ENCODE assay signal across 8 mouse cellular contexts in genomic region chr15:93335821-93336657, GRCm38 (mm10). TPM values are rescaled to one million over a fixed set of nuclear protein-coding genes. Genes with fewer than 3 reads are reported as not detected.
DNase-seq lines count a peak whose midpoint lies in the region; ATAC-seq and TF ChIP-seq lines count a peak whose summit lies in the region.

No protein-coding gene starts in this region.

- 0 out of 2 replicates have a peak, but pooled peaks cover 3% of the 10 kb centered on the region for H3K27me3 ChIP-seq in embryonic facial prominence, embryonic 10.5 days (replicated peaks; ENCODE audit: low read depth, poor library complexity, severe bottlenecking)
- no peaks in the 10 kb centered on the region for H3K27me3 ChIP-seq in heart, embryonic 11.5 days (ENCODE audit: control insufficient read depth, insufficient read depth, low read length)
- H3K27me3 ChIP-seq in kidney, embryonic 15.5 days, result no peaks in the 10 kb centered on the region
- no peaks in the 10 kb centered on the region for H3K27me3 ChIP-seq in lung, embryonic 14.5 days (ENCODE audit: insufficient read depth, low read length)

- peak; percentile 52 for ATAC-seq in heart, embryonic 11.5 days (replicated peaks; ENCODE audit: insufficient number of reproducible peaks, low FRiP score, low TSS enrichment)
- ATAC-seq in kidney, embryonic 15.5 days (replicated peaks; ENCODE audit: low FRiP score), result peak; percentile 81
- peak; percentile 77 for ATAC-seq in lung, embryonic 14.5 days (ENCODE audit: insufficient read depth)

- H3K4me3 ChIP-seq in embryonic facial prominence, embryonic 10.5 days, result peak overlapping the region; percentile 87
- H3K4me3 ChIP-seq in heart, embryonic 11.5 days (ENCODE audit: low read depth, low read length), result peak overlapping the region; percentile 85
- H3K4me3 ChIP-seq in kidney, embryonic 15.5 days (replicated peaks), result peak overlapping the region; percentile 87
- H3K4me3 ChIP-seq in lung, embryonic 14.5 days (ENCODE audit: low read depth, low read length), result peak overlapping the region; percentile 71
- peak overlapping the region; percentile 99 for H3K4me3 ChIP-seq in olfactory bulb, adult 2 months (ENCODE audit: insufficient read depth, low read depth, low read length)

- WGBS in embryonic facial prominence, embryonic 10.5 days, result under 1% methylated on average over 110 of the region's 110 CpGs
- under 1% methylated on average over 70 of the region's 110 CpGs for WGBS in heart, embryonic 11.5 days (ENCODE audit: insufficient replicate concordance)
- WGBS in kidney, embryonic 15.5 days, result under 1% methylated on average over 83 of the region's 110 CpGs
- WGBS in lung, embryonic 14.5 days, result under 1% methylated on average over 52 of the region's 110 CpGs
- WGBS in olfactory bulb, adult 2 months, result 2% methylated on average over 104 of the region's 110 CpGs

- peak overlapping the region; percentile 97 for H3K4me2 ChIP-seq in heart, embryonic 11.5 days
- peak overlapping the region; percentile 90 for H3K4me2 ChIP-seq in kidney, embryonic 15.5 days
- peak overlapping the region; percentile 95 for H3K4me2 ChIP-seq in lung, embryonic 14.5 days

- H3K27ac ChIP-seq in embryonic facial prominence, embryonic 10.5 days (replicated peaks), result peak overlapping the region; percentile 95
- peak overlapping the region; percentile 94 for H3K27ac ChIP-seq in heart, embryonic 11.5 days (ENCODE audit: low read depth, low read length)
- H3K27ac ChIP-seq in kidney, embryonic 15.5 days, result peak overlapping the region; percentile 97
- peak overlapping the region; percentile 96 for H3K27ac ChIP-seq in lung, embryonic 14.5 days (ENCODE audit: low read depth)
- peak overlapping the region; percentile 61 for H3K27ac ChIP-seq in olfactory bulb, adult 2 months (ENCODE audit: insufficient read depth, low read depth, low read length)

- peaks cover 11% of the 10 kb centered on the region; the same call in 1 of the 2 replicates for H3K4me1 ChIP-seq in embryonic facial prominence, embryonic 10.5 days
- 0 out of 2 replicates have a peak, but pooled peaks cover 2% of the 10 kb centered on the region for H3K4me1 ChIP-seq in heart, embryonic 11.5 days (ENCODE audit: control insufficient read depth, insufficient read depth, low read length)
- peaks cover 15% of the 10 kb centered on the region for H3K4me1 ChIP-seq in kidney, embryonic 15.5 days
- H3K4me1 ChIP-seq in lung, embryonic 14.5 days (ENCODE audit: insufficient read depth), result no peaks in the 10 kb centered on the region
- H3K4me1 ChIP-seq in olfactory bulb, adult 2 months (ENCODE audit: control insufficient read depth, insufficient read depth, low read length), result peaks cover 14% of the 10 kb centered on the region

- no peak for TF ChIP-seq POLR2A in olfactory bulb, adult 2 months (IDR thresholded peaks at IDR 0.05; ENCODE audit: insufficient read depth, low read depth, low read length)

- H3K9ac ChIP-seq in heart, embryonic 11.5 days (ENCODE audit: low read depth, low read length), result peak overlapping the region; percentile 89
- H3K9ac ChIP-seq in kidney, embryonic 15.5 days, result peak overlapping the region; percentile 85
- H3K9ac ChIP-seq in lung, embryonic 14.5 days, result peak overlapping the region; percentile 92

- no peaks in the 10 kb centered on the region for H3K9me3 ChIP-seq in embryonic facial prominence, embryonic 10.5 days
- no peaks in the 10 kb centered on the region for H3K9me3 ChIP-seq in heart, embryonic 11.5 days (replicated peaks; ENCODE audit: control insufficient read depth, low read length)
- no peaks in the 10 kb centered on the region for H3K9me3 ChIP-seq in kidney, embryonic 15.5 days (replicated peaks)
- H3K9me3 ChIP-seq in lung, embryonic 14.5 days (ENCODE audit: low read depth, low read length), result no peaks in the 10 kb centered on the region

- peaks cover 24% of the 10 kb centered on the region for H3K36me3 ChIP-seq in embryonic facial prominence, embryonic 10.5 days (replicated peaks)
- no peaks in the 10 kb centered on the region for H3K36me3 ChIP-seq in heart, embryonic 11.5 days (ENCODE audit: control insufficient read depth, insufficient read depth, low read length)
- peaks cover 11% of the 10 kb centered on the region for H3K36me3 ChIP-seq in kidney, embryonic 15.5 days
- peaks cover 10% of the 10 kb centered on the region; the same call in 1 of the 2 replicates for H3K36me3 ChIP-seq in lung, embryonic 14.5 days (ENCODE audit: insufficient read depth)

- DNase-seq in CD4-positive, CD25-positive, alpha-beta regulatory T cell, adult 2 months (ENCODE audit: low read depth, low spot score), result peak; percentile 68
- DNase-seq in adrenal gland, adult 8-10 months, result peak; percentile 20
- peak; percentile 77 for DNase-seq in embryonic facial prominence, embryonic 10.5 days (ENCODE audit: low spot score)
- DNase-seq in lung, embryonic 14.5 days, result peak; percentile 74
- peak; percentile 64 for DNase-seq in thymus, postnatal 4 days

- no peak for TF ChIP-seq CTCF in lung, embryonic 14.5 days (IDR thresholded peaks at IDR 0.05; ENCODE audit: low read depth)
- TF ChIP-seq CTCF in olfactory bulb, adult 2 months (IDR thresholded peaks at IDR 0.05; ENCODE audit: insufficient read depth, low read depth, low read length), result no peak

RNA-seq across cellular contexts. Expression of gene Yaf2, which starts 0.7 kb away (rescaled TPM):
- total RNA-seq in adrenal gland, adult 8-10 months (2022), result 10 to 100 TPM; 39.5 to 41.8 (median 39.8) TPM
- polyA plus RNA-seq in embryonic facial prominence, embryonic 10.5 days (2016; fragmentation: Nextera tagmentation; extraction: Ambion mirVana), result 104 and 113 TPM in 2 replicates
- polyA plus RNA-seq in heart, embryonic 11.5 days (2014; fragmentation: Nextera tagmentation; extraction: Ambion mirVana), result 119 and 124 TPM in 2 replicates
- 99.1 and 100 TPM in 2 replicates for polyA plus RNA-seq in kidney, embryonic 15.5 days (2015; fragmentation: Nextera tagmentation; extraction: Ambion mirVana)
- polyA plus RNA-seq in lung, embryonic 14.5 days (2014; fragmentation: Nextera tagmentation; extraction: Ambion mirVana), result 95.3 and 97.7 TPM in 2 replicates
- not detected in 2 replicates for polyA plus RNA-seq in olfactory bulb, adult 2 months (2012; ENCODE audit: insufficient read depth, insufficient read length, low replicate concordance, missing spikeins)

Comparison
In these comparisons a context has a peak if more than half of its experiments do, and no peak if none do; other contexts are left out.
1. Peak in every context shown above with its lines: DNase-seq, ATAC-seq, H3K4me3 ChIP-seq and H3K27ac ChIP-seq.
2. DNase-seq: peak in every context shown above with its lines; median percentile 77 in embryonic facial prominence, embryonic 10.5 days; 74 in lung, embryonic 14.5 days; 68 in CD4-positive, CD25-positive, alpha-beta regulatory T cell, adult 2 months; 64 in thymus, postnatal 4 days; 20 in adrenal gland, adult 8-10 months.